Mouse (Mus musculus) midbrain, embryonic 10.5 days (tissue): Measurements from ENCODE around the gene Gdpgp1. TPM values are rescaled to one million over a fixed set of nuclear protein-coding genes. Genes with fewer than 3 reads are reported as not detected.

ENCODE experiments used
- DNase-seq: peaks from one replicate; pipeline ENCODE4 v3.0.0-alpha.2; 2017; ENCODE audit warnings: low spot score
- H3K27ac ChIP-seq: fragments of 300-500 bp; sonication (generic); replicated peaks from 2 replicates; pipeline ENCODE4 v1.5.1; 2016; ENCODE audit warnings: mild to moderate bottlenecking
- H3K27me3 ChIP-seq: fragments of 300-500 bp; sonication (generic); 2 replicates; pipeline ENCODE4 v1.6.1; 2016; ENCODE audit warnings: low read depth, mild to moderate bottlenecking; ENCODE audit not compliant: poor library complexity, severe bottlenecking
- H3K36me3 ChIP-seq: fragments of 300-500 bp; sonication (generic); 2 replicates; pipeline ENCODE4 v1.6.1; 2016; ENCODE audit warnings: mild to moderate bottlenecking, moderate library complexity
- H3K4me1 ChIP-seq: fragments of 300-500 bp; sonication (generic); 2 replicates; pipeline ENCODE4 v1.6.1; 2016
- H3K4me3 ChIP-seq: fragments of 300-500 bp; sonication (generic); 2 replicates; pipeline ENCODE4 v1.5.1; 2016; ENCODE audit warnings: mild to moderate bottlenecking, moderate library complexity
- H3K9me3 ChIP-seq: fragments of 300-500 bp; sonication (generic); replicated peaks from 2 replicates; pipeline ENCODE4 v1.6.1; 2016; ENCODE audit warnings: mild to moderate bottlenecking
- WGBS: fragments of 180-500 bp; shearing (Covaris S2); methylation state at CpG from one replicate; pipeline ENCODE4 v1.1.7; 2016; 5-methylcytosine and 5-hydroxymethylcytosine counted together
- polyA plus RNA-seq: library from polyadenylated mRNA; unstranded; fragments of >200 nt; fragmentation: Nextera tagmentation; extraction: Ambion mirVana; gene quantifications from 2 replicates; pipeline ENCODE4 v1.2.1, GENCODE M21; 2016

Gene Gdpgp1
- polyA plus RNA-seq, 1 experiment from 2014 or later: 6.3 TPM

- no peaks in the 10 kb centered on the region for H3K9me3 ChIP-seq
- peaks cover 21% of the 10 kb centered on the region for H3K4me1 ChIP-seq
- H3K4me3 ChIP-seq: no peak overlapping the region
- DNase-seq: no peak
- WGBS: 79% methylated on average over 8 of the region's 8 CpGs
- H3K27me3 ChIP-seq: no peaks in the 10 kb centered on the region
- no peak overlapping the region for H3K27ac ChIP-seq
- H3K36me3 ChIP-seq: peaks cover 60% of the 10 kb centered on the region
These were observed 18.2 kb upstream of the Gdpgp1 start for GRCm38 (mm10) chr7:80214459-80214858.

- Histone ChIP-seq H3K27me3 (no peaks in the 10 kb centered on the region), H3K36me3 (peaks cover 69% of the 10 kb centered on the region), H3K4me1 (peaks cover 13% of the 10 kb centered on the region), H3K27ac (peak overlapping the region; percentile 75), H3K4me3 (no peak overlapping the region), H3K9me3 (no peaks in the 10 kb centered on the region)
- WGBS: 19% methylated on average over 4 of the region's 4 CpGs
- peak; percentile 76 for DNase-seq
These were observed 17.3 kb upstream of the Gdpgp1 start for GRCm38 (mm10) chr7:80215398-80215797.

- no peak overlapping the region for H3K4me3 ChIP-seq
- peaks cover 81% of the 10 kb centered on the region for H3K36me3 ChIP-seq
- 83% methylated on average over 8 of the region's 8 CpGs for WGBS
- no peaks in the 10 kb centered on the region for H3K27me3 ChIP-seq
- no peak for DNase-seq
- no peak overlapping the region for H3K27ac ChIP-seq
- peaks cover 8% of the 10 kb centered on the region for H3K4me1 ChIP-seq
- no peaks in the 10 kb centered on the region for H3K9me3 ChIP-seq
These were observed 16.1 kb upstream of the Gdpgp1 start for GRCm38 (mm10) chr7:80216566-80216965.

- peaks cover 87% of the 10 kb centered on the region for H3K36me3 ChIP-seq
- H3K27me3 ChIP-seq: no peaks in the 10 kb centered on the region
- no peak overlapping the region for H3K27ac ChIP-seq
- H3K9me3 ChIP-seq: no peaks in the 10 kb centered on the region
- DNase-seq: no peak
- H3K4me1 ChIP-seq: peaks cover 8% of the 10 kb centered on the region
- no peak overlapping the region for H3K4me3 ChIP-seq
- WGBS: 91% methylated on average over 9 of the region's 9 CpGs
These were observed 14.0 kb upstream of the Gdpgp1 start for GRCm38 (mm10) chr7:80218666-80219065.

- H3K36me3 ChIP-seq: peaks cover 97% of the 10 kb centered on the region
- no peaks in the 10 kb centered on the region for H3K9me3 ChIP-seq
- DNase-seq: no peak
- H3K27ac ChIP-seq: no peak overlapping the region
- H3K27me3 ChIP-seq: no peaks in the 10 kb centered on the region
- H3K4me1 ChIP-seq: peaks cover 3% of the 10 kb centered on the region
- WGBS: 94% methylated on average over 9 of the region's 9 CpGs
- H3K4me3 ChIP-seq: no peak overlapping the region
These were observed 12.3 kb upstream of the Gdpgp1 start for GRCm38 (mm10) chr7:80220237-80220797.

GRCm38 (mm10) chr7:80221179-80221750, 11.4 kb upstream of the Gdpgp1 start:
- Histone ChIP-seq H3K27me3 (no peaks in the 10 kb centered on the region), H3K4me1 (no peaks in the 10 kb centered on the region; the same call in 1 of the 2 replicates), H3K9me3 (no peaks in the 10 kb centered on the region), H3K27ac (no peak overlapping the region), H3K36me3 (peaks cover 97% of the 10 kb centered on the region), H3K4me3 (no peak overlapping the region)
- WGBS: 84% methylated on average over 4 of the region's 4 CpGs
- DNase-seq: no peak

GRCm38 (mm10) chr7:80227065-80227464, 5.6 kb upstream of the Gdpgp1 start:
- H3K4me3 ChIP-seq: no peak overlapping the region
- H3K36me3 ChIP-seq: peaks cover 60% of the 10 kb centered on the region
- H3K9me3 ChIP-seq: no peaks in the 10 kb centered on the region
- peaks cover 21% of the 10 kb centered on the region for H3K4me1 ChIP-seq
- no peak for DNase-seq
- peaks cover 19% of the 10 kb centered on the region; the same call in 1 of the 2 replicates for H3K27me3 ChIP-seq
- H3K27ac ChIP-seq: no peak overlapping the region
- WGBS: 94% methylated on average over 4 of the region's 4 CpGs

- Histone ChIP-seq H3K27ac (no peak overlapping the region), H3K27me3 (peaks cover 19% of the 10 kb centered on the region; the same call in 1 of the 2 replicates), H3K9me3 (no peaks in the 10 kb centered on the region), H3K4me3 (no peak overlapping the region), H3K4me1 (peaks cover 42% of the 10 kb centered on the region), H3K36me3 (peaks cover 31% of the 10 kb centered on the region)
- 64% methylated on average over 6 of the region's 6 CpGs for WGBS
- DNase-seq: no peak
These were observed 2.5 kb upstream of the Gdpgp1 start for GRCm38 (mm10) chr7:80230196-80230595.

GRCm38 (mm10) chr7:80231971-80232488, 635 bp upstream of the Gdpgp1 start:
- Histone ChIP-seq H3K9me3 (no peaks in the 10 kb centered on the region), H3K27me3 (peaks cover 19% of the 10 kb centered on the region; the same call in 1 of the 2 replicates), H3K4me3 (peak overlapping the region; percentile 81), H3K4me1 (peaks cover 42% of the 10 kb centered on the region), H3K36me3 (peaks cover 18% of the 10 kb centered on the region), H3K27ac (peak overlapping the region; percentile 79)
- DNase-seq: peak; percentile 17
- WGBS: 2% methylated on average over 29 of the region's 29 CpGs

- no peaks in the 10 kb centered on the region for H3K9me3 ChIP-seq
- peaks cover 19% of the 10 kb centered on the region; the same call in 1 of the 2 replicates for H3K27me3 ChIP-seq
- H3K4me1 ChIP-seq: peaks cover 42% of the 10 kb centered on the region
- no peak for DNase-seq
- peaks cover 16% of the 10 kb centered on the region for H3K36me3 ChIP-seq
- peak overlapping the region; percentile 81 for H3K4me3 ChIP-seq
- no peak overlapping the region for H3K27ac ChIP-seq
- 78% methylated on average over 9 of the region's 9 CpGs for WGBS
These were observed 1.1 kb downstream of the Gdpgp1 start for GRCm38 (mm10) chr7:80233799-80234198.

GRCm38 (mm10) chr7:80238542-80238941, 5.9 kb downstream of the Gdpgp1 start:
- no peak for DNase-seq
- peaks cover 42% of the 10 kb centered on the region for H3K36me3 ChIP-seq
- no peaks in the 10 kb centered on the region for H3K9me3 ChIP-seq
- no peak overlapping the region for H3K4me3 ChIP-seq
- 90% methylated on average over 10 of the region's 10 CpGs for WGBS
- H3K27me3 ChIP-seq: no peaks in the 10 kb centered on the region
- peaks cover 6% of the 10 kb centered on the region for H3K4me1 ChIP-seq
- no peak overlapping the region for H3K27ac ChIP-seq

GRCm38 (mm10) chr7:80241661-80242060, 9.0 kb downstream of the Gdpgp1 start:
- H3K4me1 ChIP-seq: 0 out of 2 replicates have a peak, but pooled peaks cover 3% of the 10 kb centered on the region
- no peak for DNase-seq
- H3K27ac ChIP-seq: no peak overlapping the region
- no peak overlapping the region for H3K4me3 ChIP-seq
- no peaks in the 10 kb centered on the region for H3K9me3 ChIP-seq
- peaks cover 40% of the 10 kb centered on the region for H3K36me3 ChIP-seq
- H3K27me3 ChIP-seq: no peaks in the 10 kb centered on the region
- WGBS: 90% methylated on average over 4 of the region's 4 CpGs

GRCm38 (mm10) chr7:80244851-80245250, 12.2 kb downstream of the Gdpgp1 start:
- Histone ChIP-seq H3K36me3 (peaks cover 17% of the 10 kb centered on the region), H3K27ac (no peak overlapping the region), H3K9me3 (no peaks in the 10 kb centered on the region), H3K4me1 (0 out of 2 replicates have a peak, but pooled peaks cover 3% of the 10 kb centered on the region), H3K4me3 (no peak overlapping the region), H3K27me3 (no peaks in the 10 kb centered on the region)
- 89% methylated on average over 4 of the region's 4 CpGs for WGBS
- DNase-seq: no peak
